Mouse (Mus musculus) sigmoid colon, adult 10 weeks (tissue): ENCODE measurements around the gene Olfr1490. TPM values are rescaled to one million over a fixed set of nuclear protein-coding genes. Genes with fewer than 3 reads are reported as not detected.

Experiments used
- polyA plus RNA-seq: library from polyadenylated mRNA; stranded (reverse); fragments of 350-450 nt; fragmentation: Illumina TruSeq; extraction: RNeasy Lipid Tissue Mini Kit (QIAGEN cat#74804); gene quantifications from one replicate; pipeline ENCODE4 v1.2.3, GENCODE M21; 2014; ENCODE audit warnings: low read depth, low replicate concordance

The Olfr1490 gene
- polyA plus RNA-seq = not detected

GRCm38 (mm10) chr19:13650791-13651190, at the start of gene Olfr1490:
Gene Olfr1490, plus strand, starts transcription at chr19:13651091.

GRCm38 (mm10) chr19:13617075-13617474, 33.8 kb upstream of the Olfr1490 start, which contains the start of gene Olfr1487:
Gene Olfr1487, plus strand, starts transcription at chr19:13617375.

GRCm38 (mm10) chr19:13631321-13631720, 19.6 kb upstream of the Olfr1490 start, which contains the start of gene Olfr1489:
Gene Olfr1489, plus strand, starts transcription at chr19:13631621.

GRCm38 (mm10) chr19:13696968-13697367, 46.1 kb downstream of the Olfr1490 start, which contains the start of gene Olfr1491:
Gene Olfr1491, plus strand, starts transcription at chr19:13697268.

Other genes with a start within 250 kb of the Olfr1490 start
- gene Olfr1469, start 243.2 kb upstream of the Olfr1490 start, polyA plus RNA-seq = not detected
- gene Olfr1471, start 207.7 kb upstream of the Olfr1490 start, polyA plus RNA-seq = not detected
- gene Olfr1472, start 195.0 kb upstream of the Olfr1490 start, polyA plus RNA-seq = not detected
- gene Olfr1474, start 181.5 kb upstream of the Olfr1490 start, polyA plus RNA-seq = not detected
- gene Olfr1475, start 170.9 kb upstream of the Olfr1490 start, polyA plus RNA-seq = not detected
- gene Olfr1477, start 150.5 kb upstream of the Olfr1490 start, polyA plus RNA-seq = not detected
- not detected for gene Olfr1480, start 123.2 kb upstream of the Olfr1490 start, polyA plus RNA-seq
- not detected for gene Olfr1484, start 67.6 kb upstream of the Olfr1490 start, polyA plus RNA-seq
- gene Olfr1487, start 33.7 kb upstream of the Olfr1490 start, polyA plus RNA-seq = not detected
- gene Olfr1489, start 19.5 kb upstream of the Olfr1490 start, polyA plus RNA-seq = not detected
- gene Olfr1491, start 46.2 kb downstream of the Olfr1490 start, polyA plus RNA-seq = not detected
- not detected for gene Olfr1493-ps1, start 72.2 kb downstream of the Olfr1490 start, polyA plus RNA-seq
- not detected for gene Olfr1494, start 88.6 kb downstream of the Olfr1490 start, polyA plus RNA-seq
- not detected for gene Olfr1495, start 113.5 kb downstream of the Olfr1490 start, polyA plus RNA-seq
- not detected for gene Olfr1496, start 126.8 kb downstream of the Olfr1490 start, polyA plus RNA-seq
- gene Olfr1497, start 147.1 kb downstream of the Olfr1490 start, polyA plus RNA-seq = not detected
- not detected for gene Olfr1499, start 168.4 kb downstream of the Olfr1490 start, polyA plus RNA-seq
- gene Olfr1500, start 179.4 kb downstream of the Olfr1490 start, polyA plus RNA-seq = not detected
- not detected for gene Olfr1501, start 199.6 kb downstream of the Olfr1490 start, polyA plus RNA-seq
- gene Olfr1502, start 210.7 kb downstream of the Olfr1490 start, polyA plus RNA-seq = not detected
- not detected for gene Olfr1504, start 246.8 kb downstream of the Olfr1490 start, polyA plus RNA-seq